Mouse (Mus musculus) myocyte (in vitro differentiated cells): ENCODE results near the gene Lrrc49.

Source experiments
- CEBPB ChIP-seq: IDR thresholded peaks from 2 replicates; pipeline ENCODE4 v1.6.1; 2011; ENCODE audit warnings: mild to moderate bottlenecking, moderate library complexity; ENCODE audit not compliant: poor library complexity, insufficient read depth, severe bottlenecking
- E2F4 ChIP-seq: IDR thresholded peaks from one replicate; pipeline ENCODE4 v1.6.1; 2011; ENCODE audit warnings: mild to moderate bottlenecking, control low read depth, moderate library complexity; ENCODE audit not compliant: insufficient read depth
- MAX ChIP-seq: IDR thresholded peaks from one replicate; pipeline ENCODE4 v1.6.1; 2011; ENCODE audit warnings: low read depth, mild to moderate bottlenecking, control low read depth
- MYOD1 ChIP-seq, 3 experiments: IDR thresholded peaks; one replicate each; pipeline ENCODE4 v1.6.1; 2011; ENCODE audit warnings: control low read depth in 2 of 3, low read depth in 2 of 3, mild to moderate bottlenecking in 2 of 3, moderate library complexity in 1 of 3; ENCODE audit not compliant: insufficient read length in 2 of 3, control insufficient read depth in 1 of 3
- MYOG ChIP-seq, 3 experiments: IDR thresholded peaks; one replicate each; pipeline ENCODE4 v1.6.1; 2011; ENCODE audit warnings: control low read depth in 2 of 3, low read depth in 2 of 3, mild to moderate bottlenecking in 2 of 3; ENCODE audit not compliant: insufficient read length in 2 of 3, control insufficient read depth in 1 of 3, insufficient read depth in 1 of 3
- POLR2A ChIP-seq: IDR thresholded peaks from one replicate; pipeline ENCODE4 v1.6.1; 2011; ENCODE audit warnings: low read depth, mild to moderate bottlenecking, control low read depth, moderate library complexity; ENCODE audit not compliant: insufficient read length
- POLR2AphosphoS2 ChIP-seq: IDR thresholded peaks from one replicate; pipeline ENCODE4 v1.6.1; 2011; ENCODE audit warnings: low read depth, control low read depth; ENCODE audit not compliant: insufficient read length
- REST ChIP-seq: IDR thresholded peaks from one replicate; pipeline ENCODE4 v1.6.1; 2011; ENCODE audit warnings: mild to moderate bottlenecking, control low read depth, moderate library complexity; ENCODE audit not compliant: insufficient read depth, insufficient read length
- SRF ChIP-seq: IDR thresholded peaks from one replicate; pipeline ENCODE4 v1.6.1; 2011; ENCODE audit warnings: low read depth; ENCODE audit not compliant: control insufficient read depth, insufficient read length
- TCF12 ChIP-seq: IDR thresholded peaks from one replicate; pipeline ENCODE4 v1.6.1; 2011; ENCODE audit warnings: mild to moderate bottlenecking, control low read depth; ENCODE audit not compliant: poor library complexity, insufficient read depth, severe bottlenecking
- TCF3 ChIP-seq: IDR thresholded peaks from one replicate; pipeline ENCODE4 v1.6.1; 2011; ENCODE audit warnings: low read depth, control low read depth; ENCODE audit not compliant: insufficient read length
- USF1 ChIP-seq: IDR thresholded peaks from one replicate; pipeline ENCODE4 v1.6.1; 2011; ENCODE audit warnings: low read depth, mild to moderate bottlenecking, control low read depth, moderate library complexity

GRCm38 (mm10) chr9:60616359-60616758, 71.6 kb downstream of the Lrrc49 start:
- TF ChIP-seq POLR2A (no peak), USF1 (no peak), MAX (no peak), E2F4 (no peak), POLR2AphosphoS2 (no peak), TCF12 (no peak), MYOD1 (IDR thresholded peaks at IDR 0.05; ENCODE audit: control insufficient read depth in 1 of 3, insufficient read length in 2 of 3, low read depth in 2 of 3) (no peak), MYOG (IDR thresholded peaks at IDR 0.05; ENCODE audit: control insufficient read depth in 1 of 3, insufficient read depth in 1 of 3, insufficient read length in 2 of 3, low read depth in 2 of 3) (no peak), SRF (no peak), REST (no peak), CEBPB (no peak), TCF3 (no peak)
